Mouse (Mus musculus) CH12.LX (cell line): ENCODE results near the gene Ppp1r14d. TPM values are rescaled to one million over a fixed set of nuclear protein-coding genes. Genes with fewer than 3 reads are reported as not detected.

ENCODE experiments used
- DNase-seq: peaks from one replicate; pipeline ENCODE4 v3.0.0-alpha.2; 2013; ENCODE audit errors: extremely low read depth
- H3K27ac ChIP-seq: 2 replicates; pipeline ENCODE4 v1.5.1; 2012; ENCODE audit warnings: low read depth, mild to moderate bottlenecking, control low read depth, moderate library complexity; ENCODE audit not compliant: insufficient read depth
- H3K27me3 ChIP-seq: replicated peaks from 2 replicates; pipeline ENCODE3; 2012; ENCODE audit warnings: inconsistent platforms
- H3K36me3 ChIP-seq, 2 experiments: replicated peaks in 1 of 2; 2 replicates each; pipeline versions ENCODE3 to v1.6.1; 2012; ENCODE audit warnings: inconsistent platforms in 1 of 2, low read length in 1 of 2, mild to moderate bottlenecking in 1 of 2, mixed read lengths in 1 of 2, moderate library complexity in 1 of 2; ENCODE audit not compliant: control insufficient read depth in 1 of 2, insufficient read depth in 1 of 2
- H3K4me1 ChIP-seq, 2 experiments: 2 replicates each; pipeline ENCODE4 v1.6.1; 2012; ENCODE audit warnings: inconsistent platforms in 1 of 2, moderate library complexity in 1 of 2; ENCODE audit not compliant: insufficient read depth in 2 of 2, control insufficient read depth in 1 of 2
- H3K4me2 ChIP-seq: 2 replicates; pipeline ENCODE4 v1.6.1; 2012; ENCODE audit warnings: low read depth, mild to moderate bottlenecking, control low read depth; ENCODE audit not compliant: poor library complexity, insufficient read depth, severe bottlenecking
- H3K4me3 ChIP-seq, 3 experiments: fragments of 150-350 bp in 1 of 3; sonication (generic) in 1 of 3; replicated peaks in 1 of 3; 2 replicates each; pipeline versions ENCODE3 to v1.5.1; 2011 to 2012; ENCODE audit warnings: low read depth in 2 of 3, low read length in 2 of 3, mild to moderate bottlenecking in 2 of 3, moderate library complexity in 2 of 3, control low read depth in 1 of 3, improper control_type of control experiment in 1 of 3, inconsistent platforms in 1 of 3, mixed read lengths in 1 of 3; ENCODE audit not compliant: poor library complexity in 1 of 3
- H3K79me2 ChIP-seq: replicated peaks from 2 replicates; pipeline ENCODE4 v1.6.1; 2012; ENCODE audit warnings: mild to moderate bottlenecking, moderate library complexity; ENCODE audit not compliant: control insufficient read depth, poor library complexity, insufficient read depth, severe bottlenecking; ENCODE audit errors: extremely low read depth
- H3K9ac ChIP-seq: 2 replicates; pipeline ENCODE4 v1.6.1; 2012; ENCODE audit warnings: low read depth, mild to moderate bottlenecking, control low read depth, moderate library complexity; ENCODE audit not compliant: insufficient read depth
- H3K9me3 ChIP-seq: replicated peaks from 2 replicates; pipeline ENCODE3; 2012; ENCODE audit warnings: low read length, inconsistent platforms, mixed read lengths
- CTCF ChIP-seq, 2 experiments: IDR thresholded peaks in 1 of 2; conservative IDR thresholded peaks in 1 of 2; 2 replicates each; pipeline ENCODE4 v1.5.1; 2011 to 2012; ENCODE audit warnings: low read depth in 2 of 2, low read length in 2 of 2, improper control_type of control experiment in 1 of 2, inconsistent platforms in 1 of 2, mild to moderate bottlenecking in 1 of 2, moderate library complexity in 1 of 2
- E2F4 ChIP-seq: IDR thresholded peaks from 2 replicates; pipeline ENCODE4 v1.6.1; 2011; ENCODE audit warnings: low read depth, low read length, improper control_type of control experiment; ENCODE audit not compliant: insufficient replicate concordance
- ELF1 ChIP-seq: IDR thresholded peaks from 2 replicates; pipeline ENCODE4 v1.6.1; 2014; ENCODE audit warnings: low read depth, mild to moderate bottlenecking, inconsistent platforms, low read length, improper control_type of control experiment
- EP300 ChIP-seq: IDR thresholded peaks from 2 replicates; pipeline ENCODE4 v1.6.1; 2011; ENCODE audit warnings: low read length, improper control_type of control experiment
- ETS1 ChIP-seq: conservative IDR thresholded peaks from 2 replicates; pipeline ENCODE4 v1.6.1; 2012; ENCODE audit warnings: low read depth, mild to moderate bottlenecking, inconsistent platforms, low read length, improper control_type of control experiment, moderate library complexity
- GABPA ChIP-seq: IDR thresholded peaks from 2 replicates; pipeline ENCODE4 v1.6.1; 2012; ENCODE audit warnings: low read depth, low read length, improper control_type of control experiment, inconsistent platforms; ENCODE audit not compliant: insufficient replicate concordance
- HCFC1 ChIP-seq: IDR thresholded peaks from 2 replicates; pipeline ENCODE4 v1.6.1; 2012; ENCODE audit warnings: low read depth, mild to moderate bottlenecking, inconsistent platforms, low read length, improper control_type of control experiment
- JUN ChIP-seq: IDR thresholded peaks from 2 replicates; pipeline ENCODE4 v1.6.1; 2011; ENCODE audit warnings: low read depth, mild to moderate bottlenecking, low read length, improper control_type of control experiment, moderate library complexity; ENCODE audit not compliant: insufficient read depth
- KAT2A ChIP-seq: IDR thresholded peaks from 2 replicates; pipeline ENCODE4 v1.6.1; 2012; ENCODE audit warnings: low read length, improper control_type of control experiment, inconsistent platforms; ENCODE audit not compliant: insufficient replicate concordance
- MAFK ChIP-seq: IDR thresholded peaks from 2 replicates; pipeline ENCODE4 v1.6.1; 2011; ENCODE audit warnings: low read length, improper control_type of control experiment; ENCODE audit not compliant: insufficient replicate concordance
- MAX ChIP-seq: IDR thresholded peaks from 2 replicates; pipeline ENCODE4 v1.6.1; 2011; ENCODE audit warnings: low read length, improper control_type of control experiment
- MXI1 ChIP-seq: IDR thresholded peaks from 2 replicates; pipeline ENCODE4 v1.6.1; 2011; ENCODE audit warnings: mild to moderate bottlenecking, low read depth, low read length, improper control_type of control experiment
- NELFE ChIP-seq: IDR thresholded peaks from 2 replicates; pipeline ENCODE4 v1.6.1; 2011; ENCODE audit warnings: low read depth, low read length, improper control_type of control experiment
- NRF1 ChIP-seq: IDR thresholded peaks from 2 replicates; pipeline ENCODE4 v1.6.1; 2014; ENCODE audit warnings: low read depth, mild to moderate bottlenecking, inconsistent platforms, low read length, improper control_type of control experiment, moderate library complexity
- PAX5 ChIP-seq: IDR thresholded peaks from 2 replicates; pipeline ENCODE4 v1.6.1; 2012; ENCODE audit warnings: low read length, inconsistent platforms, mixed read lengths
- POLR2AphosphoS2 ChIP-seq: IDR thresholded peaks from 2 replicates; pipeline ENCODE4 v1.6.1; 2011; ENCODE audit warnings: low read depth, low read length, improper control_type of control experiment
- RAD21 ChIP-seq: IDR thresholded peaks from 2 replicates; pipeline ENCODE4 v1.6.1; 2011; ENCODE audit warnings: low read depth, mild to moderate bottlenecking, low read length, improper control_type of control experiment, moderate library complexity
- RCOR1 ChIP-seq: conservative IDR thresholded peaks from 2 replicates; pipeline ENCODE4 v1.6.1; 2012; ENCODE audit warnings: low read depth, mild to moderate bottlenecking, inconsistent platforms, low read length, improper control_type of control experiment
- SIN3A ChIP-seq: IDR thresholded peaks from 2 replicates; pipeline ENCODE4 v1.6.1; 2012; ENCODE audit warnings: low read length, improper control_type of control experiment, inconsistent platforms
- SMC3 ChIP-seq: IDR thresholded peaks from 2 replicates; pipeline ENCODE4 v1.6.1; 2011; ENCODE audit warnings: low read depth, low read length, improper control_type of control experiment
- TBP ChIP-seq: conservative IDR thresholded peaks from 2 replicates; pipeline ENCODE4 v1.6.1; 2011; ENCODE audit warnings: low read depth, low read length, improper control_type of control experiment
- TCF12 ChIP-seq: IDR thresholded peaks from 2 replicates; pipeline ENCODE4 v1.6.1; 2014; ENCODE audit warnings: low read depth, mild to moderate bottlenecking, inconsistent platforms, low read length, improper control_type of control experiment
- USF2 ChIP-seq: conservative IDR thresholded peaks from 2 replicates; pipeline ENCODE4 v1.6.1; 2011; ENCODE audit warnings: low read depth, low read length, improper control_type of control experiment
- ZC3H11A ChIP-seq: IDR thresholded peaks from 2 replicates; pipeline ENCODE4 v1.6.1; 2012; ENCODE audit warnings: low read depth, mild to moderate bottlenecking, inconsistent platforms, low read length, improper control_type of control experiment
- ZKSCAN1 ChIP-seq: IDR thresholded peaks from 2 replicates; pipeline ENCODE4 v1.6.1; 2012; ENCODE audit warnings: low read depth, inconsistent platforms, low read length, improper control_type of control experiment, borderline replicate concordance
- ZMIZ1 ChIP-seq: IDR thresholded peaks from 2 replicates; pipeline ENCODE4 v1.6.1; 2012; ENCODE audit warnings: low read depth, mild to moderate bottlenecking, inconsistent platforms, low read length, improper control_type of control experiment
- ZNF384 ChIP-seq: IDR thresholded peaks from 2 replicates; pipeline ENCODE4 v1.6.1; 2012; ENCODE audit warnings: low read depth, low read length, improper control_type of control experiment, inconsistent platforms
- dilution Hi-C: fragments of 300-500 bp; cut with MboI; formaldehyde crosslinking; loops from 2 replicates; pipeline ENCODE4 v1.14.3; 2020; ENCODE audit warnings: low sequenced_read_pairs; ENCODE audit not compliant: extremely low pct_unique_long_range_greater_than_20kb, extremely low pct_ligation_motif_present
- in situ Hi-C: fragments of 300-500 bp; cut with MboI; formaldehyde crosslinking; loops from 3 replicates; pipeline ENCODE4 v1.14.3; 2019; ENCODE audit warnings: low sequenced_read_pairs, low pct_ligation_motif_present, low pct_unique_long_range_greater_than_20kb, mixed read lengths
- polyA plus RNA-seq: library from polyadenylated mRNA; unstranded; fragments of >175 nt; gene quantifications from 2 replicates; pipeline ENCODE4 v1.2.1, GENCODE M21; 2012; ENCODE audit warnings: low read depth; ENCODE audit not compliant: insufficient read length
- total RNA-seq, 2 experiments: library from RNA; depleted of rRNA; stranded (reverse); fragments of 300-350 nt in 1 of 2; fragments of >200 nt in 1 of 2; gene quantifications; 2 replicates each; pipeline ENCODE4 v1.2.3; 2012 to 2014

The Ppp1r14d gene
- total and polyA plus RNA-seq, 3 experiments: not detected

DNA sequence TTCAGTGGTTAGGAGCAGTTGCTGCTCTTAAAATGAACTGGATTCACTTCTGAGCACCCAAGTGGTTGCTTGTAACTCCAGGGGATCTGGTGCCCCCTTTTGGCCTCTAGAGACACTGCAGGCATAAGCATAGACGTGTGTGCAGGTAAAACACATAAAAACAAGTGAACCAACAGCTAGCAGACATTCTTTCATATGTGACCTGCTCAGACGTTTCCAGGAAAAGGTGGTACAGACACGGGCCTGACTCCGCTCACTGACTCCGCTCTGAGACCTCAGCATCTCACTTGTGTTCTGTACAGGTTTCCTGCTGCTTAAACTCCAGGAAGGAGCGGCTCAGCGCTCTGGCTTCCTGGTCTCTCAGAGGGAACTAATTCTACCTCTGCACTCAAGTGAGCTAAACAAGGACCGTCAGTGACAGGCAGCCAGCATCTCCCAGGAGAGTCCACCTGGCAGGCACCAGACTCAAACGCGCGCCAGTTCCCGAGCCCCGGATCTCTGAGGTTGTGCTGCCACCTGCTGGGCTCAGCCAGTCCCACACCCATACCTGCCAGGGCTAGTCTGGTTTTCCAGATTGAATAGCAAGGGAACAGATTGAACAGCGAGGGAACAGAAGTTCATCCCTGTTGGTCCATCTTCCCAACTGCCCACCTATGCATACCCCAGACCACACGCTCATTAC is 40.5 kb downstream of the Ppp1r14d start (continued):
- no peak for TF ChIP-seq RCOR1
- peak; percentile 100 for TF ChIP-seq RAD21
- peak; percentile 45; the same call in 1 of the 2 replicates for TF ChIP-seq MXI1
- TF ChIP-seq ZMIZ1: no peak
- TF ChIP-seq ZC3H11A: peak; percentile 70
- no peak for TF ChIP-seq POLR2AphosphoS2
- no peak for TF ChIP-seq TBP
- TF ChIP-seq SIN3A: 0 out of 2 replicates have a peak, but pooled peaks have one; percentile 19
- peak; percentile 93 for TF ChIP-seq SMC3

- no peaks in the 10 kb centered on the region for H3K27me3 ChIP-seq
- no peak overlapping the region for H3K4me3 ChIP-seq
- H3K27ac ChIP-seq: no peak overlapping the region
- DNase-seq: no peak
- in situ Hi-C loops (loop anchor here (10.0 to 25.0 kb wide), 3 partner anchors 58 to 421 kb away; partner anchors contain the start of genes Ccdc9b and Phgr1), dilution Hi-C loops (no loop called here)
- H3K79me2 ChIP-seq: no peaks in the 10 kb centered on the region
- no peak overlapping the region for H3K9ac ChIP-seq
- no peak for TF ChIP-seq SIN3A
- no peak for TF ChIP-seq USF2
- no peak for TF ChIP-seq ELF1
- H3K36me3 ChIP-seq: peaks cover 35 to 74% of the 10 kb centered on the region in 2 experiments
- peaks cover 6 to 21% of the 10 kb centered on the region in 2 experiments; a peak in 3 of 4 replicates for H3K4me1 ChIP-seq
- peaks cover 3% of the 10 kb centered on the region for H3K9me3 ChIP-seq
- H3K4me2 ChIP-seq: no peak overlapping the region
Observed at GRCm38 (mm10) chr2:119182914-119183313, 46.8 kb downstream of the Ppp1r14d start.

GRCm38 (mm10) chr2:119177384-119177939 is 52.2 kb downstream of the Ppp1r14d start:
- Histone ChIP-seq H3K4me3 (peak overlapping the region in 2 of 3 experiments; percentile 29 to 54), H3K27ac (peak overlapping the region; percentile 81), H3K4me1 (peaks cover 28 to 71% of the 10 kb centered on the region in 2 experiments), H3K9me3 (peaks cover 5% of the 10 kb centered on the region), H3K4me2 (peak overlapping the region; percentile 85; the same call in 1 of the 2 replicates), H3K27me3 (no peaks in the 10 kb centered on the region), H3K9ac (no peak overlapping the region), H3K36me3 (peaks cover 22 to 38% of the 10 kb centered on the region in 2 experiments), H3K79me2 (no peaks in the 10 kb centered on the region; the same call in 1 of the 2 replicates)
- peak; percentile 60 for TF ChIP-seq ETS1
- TF ChIP-seq GABPA: no peak
- TF ChIP-seq TBP: 0 out of 2 replicates have a peak, but pooled peaks have one; percentile 33
- peak; percentile 46; the same call in 1 of the 2 replicates for TF ChIP-seq MXI1
- TF ChIP-seq KAT2A: no peak
- TF ChIP-seq CTCF (conservative IDR thresholded peaks at IDR 0.05 in 1 of 2, IDR thresholded peaks at IDR 0.05 in 1 of 2; ENCODE audit: low read depth in 2 of 2, low read length in 2 of 2): no peak
- no peak for TF ChIP-seq ZNF384
- no peak for TF ChIP-seq RAD21
- no peak for TF ChIP-seq NELFE
- no peak for TF ChIP-seq HCFC1
- peak; percentile 52; the same call in 1 of the 2 replicates for TF ChIP-seq TCF12
- TF ChIP-seq RCOR1: no peak
- no peak for TF ChIP-seq E2F4
- no peak for TF ChIP-seq MAFK
- TF ChIP-seq EP300: peak; percentile 51
- no peak for TF ChIP-seq PAX5
- TF ChIP-seq JUN: no peak
- no peak for TF ChIP-seq NRF1
- TF ChIP-seq POLR2AphosphoS2: no peak
- TF ChIP-seq MAX: peak; percentile 27; the same call in 1 of the 2 replicates
- no peak for TF ChIP-seq USF2
- TF ChIP-seq ZKSCAN1: no peak
- peak; percentile 65 for DNase-seq
- in situ Hi-C loops (loop anchor here (25.0 kb wide), 2 partner anchors 290 to 415 kb away; partner anchors contain the start of genes Ccdc9b and Phgr1), dilution Hi-C loops (no loop called here)
